Mouse (Mus musculus) mouse embryonic stem cell (cell line): ENCODE measurements at regions not wholly inside any gene's neighbourhood (a gene's known extent, or its start where the extent isn't known, plus 50 kb on each side); places are given as distances from the start of the nearest gene placed in this dataset.

Experiments
- in situ Hi-C, 2 experiments: fragments of 300-500 bp; cut with MboI; formaldehyde crosslinking; loops; 1 replicate in 1 of 2; 3 replicates in 1 of 2; pipeline ENCODE4 v1.14.3; 2019 to 2020; ENCODE audit warnings: low sequenced_read_pairs in 2 of 2, low pct_unique_long_range_greater_than_20kb in 1 of 2, mixed read lengths in 1 of 2; ENCODE audit not compliant: unreplicated experiment in 1 of 2

DNA sequence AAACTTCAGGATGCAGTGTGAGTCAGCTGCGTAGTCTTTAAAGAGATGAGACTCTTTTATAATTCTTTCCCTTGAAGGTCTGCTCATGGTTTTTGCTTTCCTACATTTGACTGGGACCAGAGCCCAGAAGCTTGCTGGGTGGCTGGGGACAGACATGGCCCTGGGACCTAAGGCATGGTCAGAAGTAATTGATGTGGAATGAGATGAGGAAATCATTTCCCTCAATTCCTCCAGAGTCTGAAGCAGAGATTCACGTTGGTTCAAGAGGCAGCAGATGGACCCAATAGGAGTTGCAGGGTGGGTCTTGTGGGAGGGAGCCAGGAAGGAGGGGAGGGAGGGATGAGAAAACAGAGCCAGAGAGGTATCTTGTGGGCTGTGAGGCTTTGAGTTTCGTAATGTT, 473.9 kb downstream of the Rps24 start:
- in situ Hi-C loops = no loop called here

DNA sequence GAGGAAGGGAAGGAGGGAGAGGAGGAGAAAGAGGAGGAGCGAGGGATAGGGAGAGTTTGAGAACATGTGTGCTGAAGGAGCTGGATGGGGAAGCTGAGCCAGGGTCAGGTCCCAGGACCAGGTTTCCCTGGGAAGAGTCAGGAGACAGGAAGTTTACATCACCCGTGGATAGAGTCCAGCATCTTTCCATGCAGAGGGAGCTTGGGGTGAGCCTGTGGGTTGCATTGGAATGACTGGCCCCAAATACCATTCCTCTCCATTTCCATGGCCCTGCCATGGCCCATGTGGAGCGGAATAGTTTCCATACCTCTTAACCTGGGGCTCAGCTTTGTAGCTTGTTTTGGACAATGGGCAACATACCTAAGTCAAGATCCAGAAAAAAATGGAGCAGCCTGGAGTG, 474.8 kb downstream of the Rps24 start:
- in situ Hi-C loops = no loop called here

DNA sequence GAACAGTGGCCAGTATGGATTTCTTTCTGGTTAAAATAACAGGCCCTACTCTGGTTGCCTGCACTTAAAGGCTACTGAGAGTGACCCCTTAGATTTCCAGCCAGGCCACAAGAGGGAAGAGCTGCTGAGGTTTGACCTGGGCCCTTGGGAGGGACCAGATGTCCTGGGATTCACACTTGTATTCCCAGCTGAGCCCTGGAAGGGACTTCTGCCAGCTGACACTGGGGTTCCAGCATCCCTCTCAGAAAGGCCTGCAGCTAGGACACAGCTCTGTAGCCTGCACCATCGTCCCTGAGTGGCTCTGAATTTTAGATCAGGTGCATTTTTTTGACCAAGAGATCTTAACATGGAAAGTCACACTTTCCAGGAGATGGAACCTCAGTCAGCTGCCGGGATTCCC, 482.7 kb downstream of the Rps24 start:
- in situ Hi-C loops = no loop called here

DNA sequence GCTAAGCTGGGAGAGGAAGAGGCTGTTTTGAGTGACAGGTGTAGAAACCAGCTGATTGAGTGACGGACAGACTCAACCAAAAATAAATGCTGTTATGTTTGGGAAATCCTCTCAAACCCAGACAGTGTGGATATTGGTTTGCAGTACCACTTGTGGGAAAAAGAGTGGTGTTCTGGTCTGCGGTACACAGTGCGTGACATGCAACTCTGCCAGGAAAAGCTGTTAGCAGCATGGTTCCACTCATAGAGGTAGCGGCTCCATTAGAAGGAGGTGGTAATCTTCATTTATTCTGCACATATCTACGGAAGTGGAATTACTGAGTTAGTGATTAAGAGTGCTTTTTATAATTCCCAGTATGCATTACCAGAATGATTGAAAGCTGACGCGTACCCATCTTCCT, 485.4 kb downstream of the Rps24 start:
- in situ Hi-C loops = no loop called here

DNA sequence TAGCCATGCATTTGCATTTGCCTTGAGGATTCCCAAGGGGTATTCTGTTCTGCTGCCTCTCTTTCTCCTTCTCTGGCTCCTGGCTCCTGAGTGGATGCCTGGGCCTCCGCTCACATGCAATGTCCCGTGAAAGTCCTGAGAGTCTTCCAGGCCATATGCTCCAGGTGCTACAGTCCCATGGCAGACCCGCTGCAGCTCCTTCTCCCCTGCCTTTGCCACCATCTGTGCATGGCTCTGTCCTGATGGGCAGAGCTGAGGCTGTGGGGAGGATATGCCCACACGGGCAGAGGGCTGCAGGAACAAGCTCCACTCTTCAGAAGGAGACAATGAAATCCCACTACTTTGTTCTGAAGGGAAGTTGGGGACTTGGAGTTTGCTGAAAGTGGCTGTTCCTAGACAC, 485.9 kb upstream of the Zmiz1 start:
- in situ Hi-C loops = no loop called here

DNA sequence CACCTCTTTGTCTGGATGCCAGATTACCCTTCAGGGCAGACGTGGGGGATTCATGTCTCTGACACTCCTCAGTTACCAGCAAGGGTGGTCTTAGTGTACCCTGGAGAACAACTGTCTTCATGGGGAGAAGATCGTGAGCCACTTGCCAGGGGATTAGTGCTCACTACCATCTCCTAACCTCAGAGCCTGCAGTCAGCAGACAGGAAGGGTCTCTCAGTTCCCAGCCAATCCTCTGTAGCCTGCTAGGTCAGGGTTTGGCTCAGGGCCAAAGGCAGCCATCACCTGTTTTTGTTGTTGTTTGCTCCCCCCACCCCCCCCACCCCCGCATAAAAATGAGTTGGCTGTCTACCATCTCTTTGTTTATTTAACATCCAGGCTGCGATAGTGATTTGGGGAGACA, 485.4 kb upstream of the Zmiz1 start:
- in situ Hi-C loops = no loop called here

DNA sequence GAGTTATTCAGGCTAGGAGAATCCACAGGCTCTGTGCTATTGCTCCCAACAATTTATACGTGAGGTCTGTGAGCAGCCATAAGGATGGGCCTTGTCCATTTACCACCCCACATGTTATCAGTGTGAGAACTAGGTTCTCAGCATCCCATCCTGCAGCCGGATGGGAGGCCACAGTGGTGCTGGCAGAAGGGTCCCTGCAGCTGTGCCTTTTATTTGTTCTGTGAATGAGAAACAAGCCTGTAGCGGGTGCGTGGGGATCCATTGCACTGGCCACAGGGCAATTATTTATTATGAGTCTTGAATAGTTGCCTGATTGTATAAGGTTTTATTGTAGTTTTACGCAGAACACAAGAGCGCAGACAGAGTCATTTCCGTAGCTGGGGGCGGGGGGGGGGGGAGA, 476.5 kb upstream of the Zmiz1 start:
- in situ Hi-C loops = loop anchor here (10.0 to 25.0 kb wide), 2 partner anchors 580 to 582 kb away; no protein-coding TSS in a partner anchor

DNA sequence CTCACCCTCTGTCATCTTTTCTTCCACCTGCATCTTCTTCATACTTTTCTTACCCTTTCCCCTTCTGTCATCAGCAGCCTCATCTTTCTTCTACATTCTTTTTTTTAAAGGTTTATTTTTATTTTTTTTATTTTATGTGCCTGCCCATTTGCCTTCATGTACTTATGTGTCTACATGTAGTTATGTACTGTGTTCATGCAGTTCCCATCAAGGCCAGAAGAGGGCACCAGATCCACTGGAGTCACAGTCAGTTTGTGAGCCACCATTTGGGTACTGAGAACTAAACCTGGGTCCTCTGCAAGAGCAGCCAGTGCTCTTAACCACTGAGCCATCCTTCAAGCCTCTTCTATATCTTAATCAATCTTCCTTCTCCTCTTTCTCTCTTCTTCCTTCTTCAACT, 475.7 kb upstream of the Zmiz1 start:
- in situ Hi-C loops = loop anchor here (10.0 to 25.0 kb wide), 2 partner anchors 579 to 582 kb away; no protein-coding TSS in a partner anchor

DNA sequence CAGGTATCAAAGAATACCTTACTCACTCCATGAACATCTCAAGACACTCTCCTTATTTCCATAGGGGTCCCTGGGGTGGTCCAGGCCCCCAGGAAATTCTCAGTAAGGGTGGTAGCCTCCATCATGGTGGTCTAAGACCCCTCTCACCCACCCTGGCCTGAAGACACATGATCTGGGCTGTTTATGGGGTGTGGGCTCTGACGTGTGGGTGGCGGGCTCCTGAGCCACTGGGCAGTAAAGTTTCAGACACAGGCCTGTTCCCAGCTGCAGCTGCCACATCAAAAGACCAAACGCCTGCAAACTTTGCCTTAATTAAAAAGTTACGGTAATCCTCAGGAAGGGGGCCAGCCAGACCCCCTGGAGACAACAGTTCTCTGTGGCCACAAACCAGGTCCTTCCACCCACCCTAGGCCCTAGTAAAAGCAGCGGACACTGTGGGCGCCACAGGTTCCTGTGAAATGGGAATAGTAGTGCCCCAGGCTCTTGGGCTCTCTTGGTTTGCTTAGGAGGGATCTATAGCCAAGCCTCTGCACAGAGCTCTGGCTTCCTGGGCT, 473.1 kb upstream of the Zmiz1 start:
- in situ Hi-C loops = loop anchor here (5.0 to 25.0 kb wide), 3 partner anchors 51 to 579 kb away; no protein-coding TSS in a partner anchor

DNA sequence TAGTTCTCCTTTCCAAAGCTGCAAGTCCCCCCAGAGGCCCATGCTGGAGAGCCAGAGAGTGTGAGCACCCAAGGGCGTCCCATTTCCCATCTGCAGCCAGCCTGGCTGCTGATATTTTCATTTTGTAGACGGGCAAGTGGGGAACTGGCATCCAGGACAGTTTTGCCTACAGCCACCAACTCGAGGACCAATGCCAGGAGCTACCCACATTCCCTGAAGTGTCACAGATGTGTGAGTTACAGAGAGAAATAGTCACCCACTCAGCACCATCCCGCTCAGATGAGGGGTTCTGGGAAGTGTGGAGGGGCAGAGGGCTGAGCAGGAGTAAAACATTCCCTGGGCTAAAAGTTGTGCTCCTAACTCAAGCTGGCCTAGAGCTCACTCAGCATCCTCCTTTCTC, 472.6 kb upstream of the Zmiz1 start:
- in situ Hi-C loops = loop anchor here (5.0 to 25.0 kb wide), 3 partner anchors 51 to 578 kb away; no protein-coding TSS in a partner anchor

DNA sequence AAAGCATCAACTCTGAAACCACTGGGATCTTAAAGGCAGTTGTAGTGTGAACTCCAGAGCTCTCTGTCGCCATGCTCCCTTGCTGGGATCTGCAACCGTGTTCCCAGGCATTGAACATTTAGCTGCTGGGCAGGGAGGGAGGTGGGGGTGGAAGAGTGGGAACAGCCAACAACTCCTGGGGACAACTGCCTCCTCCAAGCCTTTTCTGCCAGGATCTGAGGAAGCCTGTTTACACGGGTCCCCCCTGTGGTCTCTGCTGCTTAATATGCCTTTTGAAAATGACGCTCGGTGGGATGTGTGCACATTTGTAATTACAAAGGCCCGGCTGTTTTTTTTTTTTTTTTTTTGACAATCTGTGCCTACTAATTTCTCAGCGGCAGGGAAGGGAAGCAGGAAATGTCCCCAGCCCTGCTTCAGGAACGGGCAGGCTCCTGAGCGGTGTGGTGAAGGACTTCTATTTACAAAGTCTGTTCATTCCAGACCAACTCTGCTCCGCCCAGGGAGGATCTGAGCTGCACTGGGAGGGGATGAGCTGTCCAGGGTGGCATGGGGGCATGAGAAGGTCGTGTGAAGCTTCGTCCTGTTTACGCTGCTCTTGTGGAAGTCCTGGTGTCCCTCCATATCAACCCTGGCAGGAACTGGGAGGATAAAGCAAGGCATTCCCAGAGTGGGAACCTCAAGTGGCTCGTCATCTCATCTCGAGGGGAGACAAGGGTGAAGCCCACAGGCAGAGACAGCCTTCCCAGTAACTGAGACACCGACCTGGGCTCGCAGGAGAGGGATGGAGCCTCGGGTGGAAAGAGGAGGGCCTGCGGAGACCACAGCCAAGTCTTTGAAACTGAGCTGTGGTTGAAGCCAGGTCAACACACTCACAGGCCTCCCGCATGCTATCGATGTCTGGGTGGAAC, 465.0 kb upstream of the Zmiz1 start:
- in situ Hi-C loops = loop anchor here in 1 of 2 experiments (25.0 kb wide), 1 partner anchor 568 kb away; no protein-coding TSS in a partner anchor

DNA sequence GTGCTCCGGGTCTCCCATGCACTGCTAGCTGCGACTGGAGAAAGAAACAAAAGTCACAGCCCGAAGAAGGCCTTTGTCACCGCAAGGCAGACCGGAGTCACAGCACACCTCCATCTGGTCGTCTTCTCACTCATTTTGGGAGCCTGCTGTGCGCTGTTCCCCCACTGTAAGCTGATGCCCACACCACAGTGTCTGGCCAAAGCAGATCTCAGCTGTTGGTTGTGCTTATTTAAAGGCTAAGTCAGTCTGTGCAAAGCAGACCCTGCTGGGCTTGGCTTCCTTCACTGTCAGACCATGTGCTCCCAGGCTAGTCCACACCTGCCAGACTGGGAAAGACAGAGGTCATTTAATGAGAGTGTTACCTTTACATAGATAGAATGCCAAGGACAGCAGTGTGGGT, 463.8 kb upstream of the Zmiz1 start:
- in situ Hi-C loops = loop anchor here in 1 of 2 experiments (25.0 kb wide), 1 partner anchor 567 kb away; no protein-coding TSS in a partner anchor

DNA sequence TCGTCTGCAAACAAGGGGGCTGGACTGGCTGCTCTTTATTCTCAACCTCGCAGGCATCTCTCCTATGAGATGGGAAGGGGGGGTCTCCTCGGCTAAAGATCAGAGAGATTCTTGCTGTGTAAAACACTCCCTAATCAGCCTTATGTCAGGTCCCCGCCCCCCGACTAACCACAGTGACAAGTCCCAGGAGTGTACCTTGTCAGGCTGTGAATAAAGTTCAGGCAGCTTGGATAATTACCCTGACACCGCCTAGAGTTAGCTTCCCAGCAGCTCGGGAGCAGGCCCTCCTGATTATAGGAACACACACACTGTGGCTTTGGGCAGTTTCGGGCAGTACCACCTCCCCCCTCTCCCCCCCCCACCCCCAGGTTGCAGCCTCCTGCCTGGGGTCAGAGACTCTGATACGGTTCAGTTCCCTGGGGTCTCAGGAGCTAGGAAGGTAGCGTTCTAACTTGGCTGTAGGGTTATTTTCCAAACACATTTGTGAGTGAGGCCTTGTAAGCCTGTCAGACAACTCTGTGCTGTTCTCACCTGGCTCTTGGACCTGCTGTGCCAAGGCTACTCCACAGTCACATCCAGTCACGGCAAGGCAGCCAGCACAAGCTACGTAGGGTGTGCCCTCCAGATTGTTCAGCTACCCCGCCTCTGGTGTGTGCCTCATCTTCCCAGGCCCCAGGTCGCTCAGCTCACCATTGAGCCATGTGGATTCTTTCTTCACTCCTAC, 461.0 kb upstream of the Zmiz1 start:
- in situ Hi-C loops = loop anchor here in 1 of 2 experiments (25.0 kb wide), 1 partner anchor 564 kb away; no protein-coding TSS in a partner anchor

DNA sequence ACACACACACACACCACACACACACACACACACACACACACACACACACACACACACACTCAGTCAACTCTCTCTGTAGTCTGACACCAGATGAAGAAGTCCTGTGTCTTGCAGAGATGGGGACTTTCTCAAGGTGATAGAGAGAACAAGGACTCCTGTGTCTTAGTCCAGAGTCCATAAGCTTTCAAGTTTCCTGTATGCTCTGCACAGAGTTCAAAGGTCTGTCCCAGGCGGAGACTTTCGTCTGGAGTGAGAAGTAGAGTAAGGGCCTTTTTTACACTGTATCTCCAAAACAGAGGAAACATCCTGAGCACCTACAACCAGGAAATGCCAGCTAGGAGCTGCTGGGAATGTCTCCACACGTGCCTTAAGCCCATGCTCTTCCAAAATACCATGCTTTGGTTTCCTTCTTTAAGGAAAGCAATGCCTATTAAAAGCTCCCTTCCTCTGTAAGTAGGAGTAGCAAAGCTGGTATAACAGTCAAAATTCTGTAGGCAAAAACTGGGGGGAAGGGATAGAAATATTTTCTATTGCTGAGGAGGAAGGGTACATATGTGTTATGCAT, 459.9 kb upstream of the Zmiz1 start:
- in situ Hi-C loops = loop anchor here in 1 of 2 experiments (25.0 kb wide), 1 partner anchor 563 kb away; no protein-coding TSS in a partner anchor

DNA sequence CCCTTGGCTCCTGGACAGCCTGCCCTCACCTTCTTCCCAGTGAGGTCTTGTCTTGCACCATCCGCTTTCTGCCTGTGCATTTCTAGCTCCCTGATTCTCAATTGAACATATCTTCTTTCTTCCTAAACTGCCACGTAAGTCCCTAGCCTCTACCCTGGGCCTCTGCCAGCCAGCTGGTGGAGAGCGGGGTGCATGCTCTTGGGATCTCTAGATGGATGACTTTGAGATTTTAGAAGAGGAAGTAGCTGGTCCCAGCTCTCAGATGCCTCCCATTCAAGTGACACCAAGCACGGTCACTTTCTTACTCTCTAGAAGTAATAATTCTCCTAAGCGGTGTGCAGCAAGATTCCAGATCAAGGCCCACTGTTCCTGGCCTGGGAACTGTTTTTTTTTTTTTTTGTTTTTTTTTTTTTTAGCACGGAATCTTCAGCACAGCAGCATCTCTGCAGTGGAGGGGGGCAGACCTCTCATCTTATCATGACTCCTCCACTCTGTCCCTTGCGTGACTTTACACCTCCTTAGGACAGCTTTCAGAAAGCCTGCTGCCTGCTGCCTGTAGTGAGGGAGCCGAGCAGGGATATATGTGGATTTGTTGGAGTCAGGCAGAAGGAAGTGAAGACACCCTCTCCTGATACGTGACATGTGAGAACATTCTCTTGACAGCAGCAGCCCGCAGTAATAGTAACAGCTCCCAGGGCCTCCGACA, 453.6 kb upstream of the Zmiz1 start:
- in situ Hi-C loops = no loop called here

DNA sequence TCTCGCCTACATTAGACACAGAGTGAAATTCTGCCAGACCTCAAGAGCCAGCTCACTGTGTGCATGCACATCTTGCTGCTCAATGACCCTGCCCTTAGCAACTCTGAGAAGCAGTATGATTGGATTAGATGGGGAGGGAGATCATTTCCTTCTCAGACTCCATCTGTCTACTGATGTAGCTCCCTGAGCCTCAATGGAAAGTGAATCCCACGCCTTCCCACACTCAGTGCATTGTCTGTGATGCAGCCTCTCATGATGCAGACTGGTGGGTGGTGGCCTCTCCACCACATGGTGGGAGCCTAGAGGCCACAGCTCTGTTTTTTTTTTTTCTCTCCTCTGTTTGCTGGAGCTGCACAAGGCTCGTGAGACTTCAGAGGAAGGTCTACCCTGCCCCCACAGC, 447.1 kb upstream of the Zmiz1 start:
- in situ Hi-C loops = no loop called here

DNA sequence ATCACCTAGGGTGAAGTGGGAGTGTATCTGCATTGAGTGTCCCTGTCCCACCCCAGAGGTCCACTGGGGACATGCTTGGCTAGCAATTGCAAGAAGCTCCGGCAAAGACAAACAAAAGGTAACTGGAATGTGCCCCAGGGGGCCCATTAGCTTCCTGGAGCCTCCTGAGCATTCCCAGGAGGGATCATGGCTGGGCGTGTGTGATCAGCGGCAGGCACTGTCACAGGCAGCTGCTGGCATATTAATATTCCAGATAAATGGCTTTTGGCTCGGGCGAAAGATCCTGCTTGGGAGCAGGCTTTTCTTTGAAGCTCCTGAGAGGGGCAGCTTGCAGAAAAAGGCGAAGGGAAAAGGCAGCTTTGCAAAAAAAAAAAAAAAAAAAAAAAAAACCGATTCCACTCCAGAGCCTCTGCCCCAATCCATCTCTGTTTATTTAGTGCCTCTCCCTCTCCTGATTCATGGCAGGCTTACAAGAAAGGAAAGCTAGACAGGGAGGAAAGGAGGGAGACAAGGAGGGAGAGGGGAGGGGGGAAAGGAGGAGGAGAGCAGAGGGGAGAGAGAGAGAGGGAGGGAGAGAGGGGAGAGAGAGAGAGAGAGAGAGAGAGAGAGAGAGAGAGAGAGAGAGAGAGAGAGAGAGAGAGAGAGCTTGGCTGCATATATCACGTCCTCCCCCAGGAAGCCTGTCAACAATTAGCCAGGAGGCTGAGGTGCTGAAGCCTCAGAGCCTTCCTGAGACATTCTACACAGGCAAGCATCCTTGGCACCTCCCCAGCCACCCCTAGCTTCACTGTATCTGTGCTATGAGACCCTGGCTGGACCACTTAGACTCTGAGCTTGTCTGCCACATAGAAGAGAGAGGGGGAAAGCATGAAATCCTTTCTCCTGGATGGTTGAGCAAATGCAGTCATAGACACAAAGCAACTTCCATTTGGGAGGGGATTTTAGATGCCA, 443.4 kb upstream of the Zmiz1 start:
- in situ Hi-C loops = no loop called here
